Mouse (Mus musculus) R1 (cell line): ENCODE results near the gene Dact1.

Experiments
- DNase-seq: peaks from one replicate; pipeline ENCODE4 v3.0.0-alpha.2; 2018; ENCODE audit warnings: low read depth, low spot score

The Dact1 gene

GRCm38 (mm10) chr12:71309581-71310067, at the start of gene Dact1:
Dact1 (plus strand) TSS chr12:71309884.
- peak; percentile 52 for DNase-seq

- DNase-seq = no peak
Measured at GRCm38 (mm10) chr12:71264211-71264610, 45.5 kb upstream of the Dact1 start.

DNA sequence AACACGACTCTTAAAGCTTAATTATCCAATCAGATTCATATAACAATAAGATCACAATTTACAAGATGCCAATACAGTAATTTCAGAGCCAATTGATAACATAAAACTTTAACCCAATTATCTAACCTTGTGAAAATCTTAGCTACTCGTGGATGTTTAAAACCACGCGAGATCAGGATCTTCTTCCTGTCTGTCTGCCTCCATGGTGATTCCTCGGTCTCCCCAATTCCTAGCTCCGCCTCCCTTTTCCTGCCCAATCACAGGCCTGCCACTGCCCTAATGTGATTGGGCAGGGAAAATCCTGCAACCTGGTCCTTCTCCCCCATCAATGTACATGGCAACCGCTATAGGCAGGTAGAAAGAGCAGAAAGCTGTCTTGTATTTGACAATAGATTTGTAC, 40.3 kb upstream of the Dact1 start:
- peak; percentile 86 for DNase-seq

GRCm38 (mm10) chr12:71271131-71271530, 38.6 kb upstream of the Dact1 start:
- DNase-seq = peak; percentile 54

GRCm38 (mm10) chr12:71274519-71275237, 35.0 kb upstream of the Dact1 start:
- DNase-seq = peak; percentile 69

DNA sequence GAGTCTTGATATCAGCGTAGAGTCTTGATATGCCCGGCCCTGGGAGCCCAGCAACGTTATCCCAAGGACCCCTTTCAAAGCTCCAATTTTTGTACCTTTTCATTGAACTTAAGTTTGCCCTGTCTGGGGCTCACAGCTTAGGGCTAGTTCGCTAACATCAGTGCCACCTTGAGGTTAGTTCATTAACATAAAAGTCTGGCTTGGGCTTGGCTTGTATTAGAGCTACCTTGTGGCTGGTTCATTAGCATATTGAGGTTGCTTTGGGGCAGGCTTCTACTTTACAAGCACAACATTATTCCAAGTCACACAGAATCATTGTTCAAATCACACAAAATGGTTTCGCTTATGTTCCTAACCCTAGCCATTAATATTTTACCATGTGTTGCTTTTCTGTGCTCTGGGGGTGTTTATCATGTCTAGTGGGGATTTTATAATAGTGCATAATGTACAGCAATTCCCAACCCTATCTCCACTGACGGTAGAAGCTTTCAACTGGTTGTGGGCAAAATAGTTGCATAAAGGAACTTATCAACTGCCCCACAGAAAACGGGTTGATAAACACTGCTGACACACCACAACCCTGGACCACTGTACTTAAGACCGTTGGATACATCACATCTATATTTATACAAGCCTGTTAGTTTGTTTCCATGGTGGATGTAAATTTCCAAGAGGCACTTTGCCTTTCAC, 33.6 kb upstream of the Dact1 start:
- DNase-seq = no peak

GRCm38 (mm10) chr12:71279521-71280262, 30.0 kb upstream of the Dact1 start:
- no peak for DNase-seq

DNA sequence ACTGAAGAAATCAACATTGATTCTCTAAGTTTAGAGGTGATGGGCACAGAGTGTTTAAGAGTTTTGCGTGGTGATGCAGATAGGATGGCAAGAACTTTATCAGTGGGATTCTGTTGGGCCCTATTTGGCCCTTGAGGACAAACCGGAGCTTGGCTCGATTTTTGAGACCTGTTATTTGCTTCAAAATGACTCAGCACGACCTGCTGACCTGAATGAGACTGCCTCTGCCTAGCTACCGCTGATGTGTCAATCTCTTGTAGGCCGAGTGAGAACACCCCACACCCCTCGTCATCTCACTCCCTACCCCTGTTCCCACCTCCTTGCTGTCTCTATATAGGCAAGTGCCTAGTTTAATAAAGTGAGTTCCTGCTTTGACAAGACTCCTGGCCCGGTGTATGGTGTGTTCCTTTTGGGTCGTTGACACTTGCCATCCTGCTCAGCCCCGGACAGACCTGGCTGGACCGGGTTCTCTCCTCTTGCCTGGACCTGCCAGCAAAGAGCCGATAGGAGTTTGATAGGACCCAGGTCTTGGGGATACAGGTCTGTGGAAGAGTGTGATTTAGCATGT, 28.4 kb upstream of the Dact1 start:
- no peak for DNase-seq

DNA sequence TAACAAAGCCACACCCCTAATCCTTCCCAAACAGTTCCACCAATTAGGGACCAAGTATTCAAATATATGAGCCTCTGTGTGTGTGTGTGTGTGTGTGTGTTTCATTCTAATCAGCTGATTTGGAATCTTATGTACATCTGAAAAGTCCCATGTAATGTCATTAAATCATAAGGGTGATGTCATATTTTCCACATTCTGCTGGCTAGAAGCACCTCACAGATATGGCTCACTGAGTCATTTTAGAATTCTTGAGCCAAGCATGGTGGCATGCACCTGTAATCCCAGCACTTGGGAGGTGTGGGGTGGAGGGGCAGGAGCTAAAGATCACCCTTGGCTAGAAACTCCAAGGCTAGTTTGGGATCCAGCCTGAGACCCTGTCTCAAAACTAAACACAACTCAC, 24.3 kb upstream of the Dact1 start:
- DNase-seq = no peak

DNA sequence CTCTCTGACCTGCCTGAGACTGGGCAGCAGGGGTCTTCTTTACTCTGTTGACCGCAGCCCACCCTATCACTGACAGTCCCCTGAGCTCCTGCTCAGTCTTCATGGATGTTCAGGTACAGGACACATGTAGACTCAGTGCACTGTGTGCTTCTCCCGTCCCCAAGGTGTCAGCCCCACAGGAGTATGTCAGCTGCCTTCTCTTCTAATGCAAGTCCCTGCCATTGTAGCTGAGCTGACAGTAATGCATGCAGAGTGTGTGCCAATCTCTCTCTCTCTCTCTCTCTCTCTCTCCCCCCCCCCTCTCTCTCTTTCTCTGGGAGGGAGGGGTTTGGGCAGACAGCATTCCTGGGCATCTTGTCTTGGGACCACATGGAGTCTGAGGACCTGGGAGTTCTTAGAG, 19.2 kb upstream of the Dact1 start:
- DNase-seq = no peak

DNA sequence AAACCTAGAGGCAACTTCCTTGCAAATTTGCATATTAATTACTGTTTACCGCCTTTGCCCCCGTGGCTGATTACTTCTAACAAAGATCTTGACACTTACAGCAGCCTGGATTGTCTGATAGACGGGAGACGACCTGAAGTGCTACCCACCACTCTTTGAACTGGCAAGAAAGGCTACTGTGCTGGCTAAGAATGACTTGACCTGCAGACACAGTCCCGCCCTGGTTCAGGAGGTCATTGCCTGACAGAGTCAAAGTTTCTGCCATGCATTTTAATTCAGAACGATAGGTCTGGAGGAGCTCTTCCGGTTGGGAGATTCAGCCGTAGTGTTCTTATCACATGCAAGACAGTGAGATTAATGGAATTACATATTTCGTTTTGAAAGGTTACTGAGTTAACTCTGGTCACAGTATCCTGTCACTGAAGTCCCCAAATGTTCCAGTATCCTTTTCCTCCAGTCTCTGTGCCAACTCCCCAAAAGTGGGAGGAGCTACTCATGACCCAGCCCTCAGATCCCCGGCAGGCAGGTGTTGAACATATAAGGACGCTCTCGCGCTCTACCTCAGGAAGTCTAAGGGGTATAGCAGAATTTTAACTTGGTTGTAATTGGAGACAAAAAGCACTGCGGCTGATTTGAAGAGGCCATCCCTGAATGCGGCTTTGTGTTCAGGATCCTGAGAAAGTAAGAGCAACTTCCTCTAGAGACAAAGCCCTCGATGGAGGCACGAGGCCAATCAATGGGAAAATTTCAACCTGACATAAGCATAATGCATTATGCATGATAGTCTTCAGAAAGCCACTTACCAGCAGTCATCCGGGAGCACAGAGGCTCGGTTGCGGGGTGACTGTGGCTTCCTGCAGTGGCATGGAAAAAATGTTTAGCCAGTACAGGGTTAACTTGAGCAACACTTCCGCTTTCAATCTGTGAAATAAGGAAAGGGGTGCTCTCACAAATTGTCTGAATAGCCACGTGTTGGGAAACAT, 15.4 kb upstream of the Dact1 start:
- peak; percentile 50 for DNase-seq

- peak; percentile 80 for DNase-seq
Measured at GRCm38 (mm10) chr12:71296849-71297535, 12.7 kb upstream of the Dact1 start.

DNA sequence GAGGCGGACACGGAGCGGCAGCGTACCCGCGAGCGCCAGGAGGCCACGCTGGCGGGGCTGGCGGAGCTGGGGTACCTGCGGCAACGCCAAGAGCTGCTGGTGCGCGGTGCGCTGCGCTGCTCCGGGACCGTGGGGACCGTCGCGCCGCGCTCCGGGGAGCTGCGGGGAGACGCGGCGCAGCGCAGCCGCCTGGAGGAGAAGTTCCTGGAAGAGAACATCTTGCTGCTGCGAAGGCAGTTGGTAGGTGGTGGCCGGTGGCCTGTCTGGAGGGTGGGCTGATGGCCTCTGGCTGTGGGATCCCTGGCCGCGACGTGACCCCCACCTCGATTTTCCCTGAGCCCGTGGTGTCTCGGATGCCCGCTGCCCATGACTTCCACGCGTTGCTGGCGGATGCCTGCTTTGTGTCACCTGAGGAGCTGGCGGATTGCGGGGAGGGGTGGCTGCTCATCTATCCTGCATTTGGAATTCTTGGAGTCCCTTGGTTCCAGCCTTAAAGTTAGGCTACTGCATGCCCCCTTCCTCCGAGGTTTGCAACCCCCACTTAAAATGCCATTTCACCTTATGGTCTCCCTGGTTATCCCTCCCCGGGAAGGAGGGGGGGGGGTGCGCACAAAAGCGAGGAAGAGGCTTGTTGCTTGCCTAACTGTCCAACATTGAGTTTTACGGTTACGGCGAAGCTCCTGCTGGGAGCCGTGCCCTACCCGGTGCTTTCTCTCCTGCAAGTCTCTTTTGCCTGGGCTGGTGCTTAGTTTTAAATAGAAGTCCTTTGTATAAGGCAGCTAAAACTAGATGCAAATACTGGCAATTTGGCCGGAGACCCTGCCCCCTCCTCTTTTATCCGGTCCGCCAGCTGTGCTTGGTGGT, 616 bp downstream of the Dact1 start:
- peak; percentile 39 for DNase-seq

DNA sequence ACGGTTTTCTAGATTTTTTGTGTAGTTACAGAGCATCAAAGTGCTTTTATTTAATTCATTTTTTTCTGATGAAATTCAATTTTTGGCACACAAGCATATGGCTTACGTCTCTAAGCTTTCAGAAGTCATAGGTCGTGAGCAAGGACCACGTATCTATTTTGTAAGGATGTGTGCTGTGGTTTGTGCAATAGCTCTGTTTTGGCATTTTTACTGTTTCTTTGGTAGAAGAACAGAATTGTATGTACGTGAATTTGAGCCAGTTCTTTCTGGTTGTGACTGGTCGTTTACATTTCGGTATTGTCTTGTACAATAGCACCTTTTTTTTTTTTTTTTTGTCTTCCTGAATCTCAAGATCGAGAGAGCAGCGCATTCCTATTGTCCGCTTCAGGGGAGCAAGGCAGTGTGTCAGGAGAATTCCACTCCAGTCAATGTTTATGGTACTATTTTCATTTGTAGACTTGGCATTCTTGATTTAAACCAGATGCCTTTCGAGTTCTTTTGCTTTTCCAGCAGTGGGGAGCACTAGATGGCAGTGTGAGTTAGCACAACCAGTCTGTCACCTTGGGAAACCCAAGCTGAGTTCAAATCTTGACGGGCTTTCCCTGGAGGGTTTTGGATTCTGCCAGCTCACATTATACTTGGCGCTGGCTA, 1.7 kb downstream of the Dact1 start:
- DNase-seq = peak; percentile 27

DNA sequence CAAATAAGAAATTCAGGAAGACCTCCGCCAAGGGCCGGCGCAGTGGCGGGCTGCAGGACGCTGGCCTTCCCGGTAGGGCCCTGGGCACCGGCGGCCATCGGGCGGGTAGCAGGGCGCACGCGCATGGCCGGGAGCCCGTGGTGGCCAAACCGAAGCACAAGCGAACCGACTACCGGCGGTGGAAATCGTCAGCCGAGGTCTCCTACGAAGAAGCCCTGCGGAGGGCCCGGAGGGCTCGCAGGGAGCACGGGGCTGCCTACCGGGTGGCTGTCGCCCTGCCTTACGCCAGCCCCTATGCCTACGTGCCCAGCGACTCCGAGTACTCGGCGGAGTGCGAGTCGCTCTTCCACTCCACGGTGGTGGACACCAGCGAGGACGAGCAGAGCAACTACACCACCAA, 8.6 kb downstream of the Dact1 start:
- no peak for DNase-seq

DNA sequence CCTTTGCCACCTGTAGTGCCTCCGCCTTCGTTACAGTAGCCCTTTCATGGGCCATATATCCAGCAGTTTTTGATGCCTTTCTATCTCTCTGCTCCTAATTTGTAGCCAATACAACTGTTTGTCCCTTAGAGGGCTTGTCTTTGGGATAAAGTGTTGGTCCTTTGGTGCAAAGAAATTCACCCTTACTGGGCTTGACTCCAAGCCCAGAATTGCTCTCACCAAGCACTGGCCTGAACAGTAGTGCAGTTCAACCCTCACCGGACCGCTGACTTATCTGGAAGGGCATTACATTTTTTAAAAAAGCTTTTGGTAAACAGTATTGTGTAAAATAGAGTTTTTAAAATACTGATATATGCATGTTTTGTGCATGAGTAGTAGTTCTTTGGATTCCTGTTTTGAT, 9.9 kb downstream of the Dact1 start:
- DNase-seq = no peak

GRCm38 (mm10) chr12:71332646-71333045, 23.0 kb downstream of the Dact1 start:
- no peak for DNase-seq

- no peak for DNase-seq
Measured at GRCm38 (mm10) chr12:71333561-71333960, 23.9 kb downstream of the Dact1 start.
